Mouse (Mus musculus): Measurements from ENCODE around the gene Trim14. TPM values are rescaled to one million over a fixed set of nuclear protein-coding genes. Genes with fewer than 3 reads are reported as not detected.
"Not testable (repeated sequence)": the region's sequence is repeated elsewhere in the genome, so short reads cannot be mapped to it uniquely, and the experiment has no call there.

Gene Trim14
- polyA plus RNA-seq, 1 experiment from 2014 or later = 5.2 TPM

- no peaks in the 10 kb centered on the region for H3K9me3 ChIP-seq (ENCODE audit: low read length)
- no peak overlapping the region for H3K4me3 ChIP-seq (ENCODE audit: low read depth, low read length)
- no peak overlapping the region for H3K4me2 ChIP-seq (replicated peaks; ENCODE audit: low read depth, low read length)
- 56% methylated on average over 1 of the region's 1 CpGs for WGBS
- no peak overlapping the region for H3K9ac ChIP-seq (replicated peaks; ENCODE audit: low read depth)
- H3K36me3 ChIP-seq (ENCODE audit: insufficient read depth, low read length) = no peaks in the 10 kb centered on the region
- H3K27ac ChIP-seq (ENCODE audit: low read length) = no peak overlapping the region
- no peak for DNase-seq (ENCODE audit: low spot score)
- no peak for ATAC-seq
- H3K4me1 ChIP-seq (ENCODE audit: insufficient read depth, low read depth, low read length) = no peaks in the 10 kb centered on the region
- H3K27me3 ChIP-seq (replicated peaks; ENCODE audit: insufficient read depth, low read length) = no peaks in the 10 kb centered on the region
- TF ChIP-seq CTCF (IDR thresholded peaks at IDR 0.05) (no peak), EP300 (IDR thresholded peaks at IDR 0.05) (no peak)
Observed at GRCm38 (mm10) chr4:46578228-46578627, 42.3 kb upstream of the Trim14 start.

- not testable (repeated sequence) for H3K9ac ChIP-seq (replicated peaks; ENCODE audit: low read depth); H3K36me3 ChIP-seq (ENCODE audit: insufficient read depth, low read length); H3K4me1 ChIP-seq (ENCODE audit: insufficient read depth, low read depth, low read length); H3K9me3 ChIP-seq (ENCODE audit: low read length); H3K27ac ChIP-seq (ENCODE audit: low read length); H3K27me3 ChIP-seq (replicated peaks; ENCODE audit: insufficient read depth, low read length); DNase-seq (ENCODE audit: low spot score); H3K4me2 ChIP-seq (replicated peaks; ENCODE audit: low read depth, low read length); ATAC-seq; H3K4me3 ChIP-seq (ENCODE audit: low read depth, low read length)
- 85% methylated on average over 6 of the region's 10 CpGs for WGBS
Observed at GRCm38 (mm10) chr4:46575509-46576284, 39.8 kb upstream of the Trim14 start.

- no peak overlapping the region for H3K9ac ChIP-seq (replicated peaks; ENCODE audit: low read depth)
- no peaks in the 10 kb centered on the region for H3K27me3 ChIP-seq (replicated peaks; ENCODE audit: insufficient read depth, low read length)
- no peaks in the 10 kb centered on the region for H3K36me3 ChIP-seq (ENCODE audit: insufficient read depth, low read length)
- H3K4me2 ChIP-seq (replicated peaks; ENCODE audit: low read depth, low read length) = no peak overlapping the region
- DNase-seq (ENCODE audit: low spot score) (no peak), ATAC-seq (no peak)
- no peak for TF ChIP-seq CTCF (IDR thresholded peaks at IDR 0.05)
- no peak for TF ChIP-seq EP300 (IDR thresholded peaks at IDR 0.05)
- WGBS = 58% methylated on average over 10 of the region's 12 CpGs
- no peaks in the 10 kb centered on the region for H3K9me3 ChIP-seq (ENCODE audit: low read length)
- no peaks in the 10 kb centered on the region for H3K4me1 ChIP-seq (ENCODE audit: insufficient read depth, low read depth, low read length)
- no peak overlapping the region for H3K4me3 ChIP-seq (ENCODE audit: low read depth, low read length)
- no peak overlapping the region for H3K27ac ChIP-seq (ENCODE audit: low read length)
Observed at GRCm38 (mm10) chr4:46574841-46575240, 38.9 kb upstream of the Trim14 start.

DNA sequence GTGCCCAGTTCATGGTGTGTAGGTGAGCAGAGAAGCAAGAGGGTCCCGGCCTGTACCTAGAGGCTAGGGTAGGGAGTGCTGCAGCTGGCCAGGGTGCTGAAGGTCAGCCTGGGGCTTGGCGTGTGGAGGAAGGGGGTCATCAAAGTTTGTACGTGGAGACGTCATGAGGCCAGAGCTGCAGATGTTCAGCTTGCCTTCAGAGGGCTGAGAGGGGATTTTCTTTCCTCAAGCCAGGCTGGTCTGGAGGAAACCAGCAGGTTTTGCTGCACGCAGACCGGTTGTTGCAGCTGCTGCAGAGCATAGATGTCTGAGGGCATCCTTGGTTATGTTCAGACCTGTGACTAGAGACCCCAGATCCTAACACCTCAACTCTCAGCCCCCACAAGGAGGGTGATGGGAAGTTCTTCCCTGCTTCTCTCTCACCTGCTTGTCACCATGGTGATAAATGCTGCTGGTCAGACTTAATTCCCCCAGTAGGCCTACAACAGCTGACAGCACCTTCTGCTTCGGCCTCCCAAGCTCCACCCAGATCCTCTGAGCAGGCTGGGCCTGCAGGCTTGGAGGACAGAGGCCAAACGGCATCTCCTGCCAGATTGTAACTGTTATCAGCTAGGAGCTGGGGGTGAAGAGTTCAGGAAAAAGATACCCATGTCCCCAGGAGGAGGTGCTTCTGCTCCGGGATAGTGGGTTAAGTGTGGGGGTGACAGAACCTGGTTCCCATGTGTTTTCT is 38.2 kb upstream of the Trim14 start:
- no peaks in the 10 kb centered on the region for H3K4me1 ChIP-seq (ENCODE audit: insufficient read depth, low read depth, low read length)
- no peak overlapping the region for H3K4me3 ChIP-seq (ENCODE audit: low read depth, low read length)
- H3K4me2 ChIP-seq (replicated peaks; ENCODE audit: low read depth, low read length) = no peak overlapping the region
- no peak overlapping the region for H3K27ac ChIP-seq (ENCODE audit: low read length)
- ATAC-seq = no peak
- no peaks in the 10 kb centered on the region for H3K9me3 ChIP-seq (ENCODE audit: low read length)
- H3K36me3 ChIP-seq (ENCODE audit: insufficient read depth, low read length) = no peaks in the 10 kb centered on the region
- no peak overlapping the region for H3K9ac ChIP-seq (replicated peaks; ENCODE audit: low read depth)
- no peak for TF ChIP-seq EP300 (IDR thresholded peaks at IDR 0.05)
- TF ChIP-seq CTCF (IDR thresholded peaks at IDR 0.05) = no peak
- H3K27me3 ChIP-seq (replicated peaks; ENCODE audit: insufficient read depth, low read length) = no peaks in the 10 kb centered on the region
- WGBS = 41% methylated on average over 9 of the region's 9 CpGs
- no peak for DNase-seq (ENCODE audit: low spot score)

GRCm38 (mm10) chr4:46572616-46573015 is 36.7 kb upstream of the Trim14 start:
- Histone ChIP-seq H3K4me2 (replicated peaks; ENCODE audit: low read depth, low read length) (no peak overlapping the region), H3K27me3 (replicated peaks; ENCODE audit: insufficient read depth, low read length) (no peaks in the 10 kb centered on the region), H3K9me3 (ENCODE audit: low read length) (no peaks in the 10 kb centered on the region), H3K27ac (ENCODE audit: low read length) (no peak overlapping the region), H3K4me1 (ENCODE audit: insufficient read depth, low read depth, low read length) (no peaks in the 10 kb centered on the region), H3K4me3 (ENCODE audit: low read depth, low read length) (no peak overlapping the region), H3K9ac (replicated peaks; ENCODE audit: low read depth) (no peak overlapping the region), H3K36me3 (ENCODE audit: insufficient read depth, low read length) (no peaks in the 10 kb centered on the region)
- no peak for TF ChIP-seq EP300 (IDR thresholded peaks at IDR 0.05)
- TF ChIP-seq CTCF (IDR thresholded peaks at IDR 0.05) = no peak
- ATAC-seq = no peak
- 72% methylated on average over 4 of the region's 4 CpGs for WGBS
- no peak for DNase-seq (ENCODE audit: low spot score)

DNA sequence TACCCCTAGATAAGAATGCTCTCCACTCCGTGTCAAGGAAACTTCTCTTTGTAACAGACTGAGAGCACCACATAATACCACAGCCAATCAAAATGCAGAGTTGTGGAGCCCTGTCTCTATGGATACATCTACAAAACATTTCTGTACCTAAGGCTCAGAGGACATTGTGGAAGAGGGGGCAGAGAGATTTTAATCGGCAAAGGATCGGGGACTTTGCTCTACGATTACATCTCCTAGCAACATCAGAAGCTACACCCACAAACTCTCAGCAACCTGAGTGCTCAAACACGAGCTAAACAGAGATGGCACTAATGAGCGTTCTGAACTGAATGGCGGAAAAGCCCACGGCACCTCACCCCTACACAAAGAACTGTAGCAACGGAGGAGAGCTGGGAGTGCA is 35.8 kb upstream of the Trim14 start:
- Histone ChIP-seq H3K4me2 (replicated peaks; ENCODE audit: low read depth, low read length) (no peak overlapping the region), H3K36me3 (ENCODE audit: insufficient read depth, low read length) (no peaks in the 10 kb centered on the region), H3K4me1 (ENCODE audit: insufficient read depth, low read depth, low read length) (no peaks in the 10 kb centered on the region), H3K27ac (ENCODE audit: low read length) (no peak overlapping the region), H3K9ac (replicated peaks; ENCODE audit: low read depth) (no peak overlapping the region), H3K27me3 (replicated peaks; ENCODE audit: insufficient read depth, low read length) (no peaks in the 10 kb centered on the region), H3K4me3 (ENCODE audit: low read depth, low read length) (no peak overlapping the region), H3K9me3 (ENCODE audit: low read length) (no peaks in the 10 kb centered on the region)
- DNase-seq (ENCODE audit: low spot score) = no peak
- ATAC-seq = no peak
- TF ChIP-seq CTCF (IDR thresholded peaks at IDR 0.05) = no peak
- TF ChIP-seq EP300 (IDR thresholded peaks at IDR 0.05) = no peak
- WGBS = 86% methylated on average over 9 of the region's 9 CpGs
